Comparison of ENCODE assay signal across 8 mouse cellular contexts in the genomic region with DNA sequence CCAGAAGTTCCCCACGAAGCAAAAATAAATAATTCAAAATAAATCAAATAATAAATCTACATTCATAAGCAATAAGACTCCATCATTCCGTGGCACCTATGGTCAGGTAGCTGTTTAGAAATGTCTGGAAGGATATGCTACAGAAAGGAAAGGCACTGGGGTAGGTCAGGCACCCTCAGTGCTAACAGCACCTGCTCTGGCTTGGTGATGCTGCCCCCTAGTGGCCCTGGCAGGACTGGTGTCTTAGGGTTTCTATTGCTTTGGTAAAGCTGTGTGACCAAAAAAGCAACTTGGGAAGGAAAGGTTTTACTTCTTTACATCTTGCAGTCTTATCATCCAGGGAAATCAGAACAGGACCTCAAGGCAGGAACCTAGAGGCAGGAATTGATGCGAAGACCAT. TPM values are rescaled to one million over a fixed set of nuclear protein-coding genes. Genes with fewer than 3 reads are reported as not detected.
A peak's percentile ranks its signal among the peaks of the same experiment; 100 is the strongest.
DNase-seq lines count a peak whose midpoint lies in the region; ATAC-seq and TF ChIP-seq lines count a peak whose summit lies in the region.

No protein-coding gene starts in this region.

- peak; percentile 81 for ATAC-seq in G1E (ENCODE audit: extremely low read depth, insufficient number of reproducible peaks, low FRiP score, poor library complexity, severe bottlenecking)
- ATAC-seq in forebrain, embryonic 13.5 days: peak; percentile 77; the same call in 1 of the 2 replicates
- peak; percentile 75; the same call in 1 of the 2 replicates for ATAC-seq in lung, embryonic 14.5 days (ENCODE audit: insufficient read depth)

- H3K36me3 ChIP-seq in G1E (replicated peaks): no peaks in the 10 kb centered on the region
- H3K36me3 ChIP-seq in forebrain, embryonic 13.5 days (ENCODE audit: poor library complexity, severe bottlenecking): no peaks in the 10 kb centered on the region
- no peaks in the 10 kb centered on the region for H3K36me3 ChIP-seq in lung, embryonic 14.5 days (ENCODE audit: insufficient read depth)

- no peaks in the 10 kb centered on the region for H3K4me1 ChIP-seq in G1E (ENCODE audit: insufficient read depth, low read depth, low read length)
- no peaks in the 10 kb centered on the region for H3K4me1 ChIP-seq in forebrain, embryonic 13.5 days
- H3K4me1 ChIP-seq in lung, embryonic 14.5 days (ENCODE audit: insufficient read depth): no peaks in the 10 kb centered on the region

- H3K27ac ChIP-seq in forebrain, embryonic 13.5 days: no peak overlapping the region
- no peak overlapping the region for H3K27ac ChIP-seq in lung, embryonic 14.5 days (ENCODE audit: low read depth)

- 0 out of 2 replicates have a peak, but pooled peaks cover 2% of the 10 kb centered on the region for H3K9me3 ChIP-seq in G1E (replicated peaks)
- 0 out of 2 replicates have a peak, but pooled peaks cover 5% of the 10 kb centered on the region for H3K9me3 ChIP-seq in forebrain, embryonic 13.5 days (replicated peaks)
- H3K9me3 ChIP-seq in lung, embryonic 14.5 days (ENCODE audit: low read depth, low read length): no peaks in the 10 kb centered on the region

- WGBS in forebrain, embryonic 13.5 days: 17% methylated on average over 3 of the region's 3 CpGs
- WGBS in lung, embryonic 14.5 days: 21% methylated on average over 3 of the region's 3 CpGs

- peak; percentile 98 for TF ChIP-seq CTCF in G1E (IDR thresholded peaks at IDR 0.05; ENCODE audit: low read depth, low read length)
- TF ChIP-seq CTCF in lung, embryonic 14.5 days (IDR thresholded peaks at IDR 0.05; ENCODE audit: low read depth): peak; percentile 98

- DNase-seq in G1E (ENCODE audit: low spot score): peak; percentile 88
- DNase-seq in c-Kit-negative CD71-positive TER-119-positive erythroid progenitor cells, embryonic 14.5 days (ENCODE audit: low read depth, low spot score): peak; percentile 57
- peak; percentile 90 to 95 for DNase-seq in heart, postnatal 14 days
- DNase-seq in layer of hippocampus, adult 18-20 months (ENCODE audit: low spot score in 2 of 2): peak; percentile 66 to 92
- peak; percentile 92 for DNase-seq in lung, embryonic 14.5 days
- peak; percentile 84 for DNase-seq in retina, postnatal 1 day
- DNase-seq in thymus, postnatal 4 days: peak; percentile 98

- no peak overlapping the region for H3K4me3 ChIP-seq in G1E (ENCODE audit: low read depth, low read length)
- H3K4me3 ChIP-seq in forebrain, embryonic 13.5 days: no peak overlapping the region
- no peak overlapping the region for H3K4me3 ChIP-seq in lung, embryonic 14.5 days (ENCODE audit: low read depth, low read length)

- H3K9ac ChIP-seq in forebrain, embryonic 13.5 days: no peak overlapping the region
- H3K9ac ChIP-seq in lung, embryonic 14.5 days: no peak overlapping the region

- intact Hi-C loops in heart, postnatal 14 days (cut with DNase I): loop anchor here (1.0 to 2.0 kb wide), 3 partner anchors 27 to 97 kb away; no protein-coding TSS in a partner anchor

- no peak overlapping the region for H3K4me2 ChIP-seq in forebrain, embryonic 13.5 days
- no peak overlapping the region for H3K4me2 ChIP-seq in lung, embryonic 14.5 days

- H3K27me3 ChIP-seq in G1E (ENCODE audit: insufficient read depth, low read length): peaks cover 20% of the 10 kb centered on the region
- peaks cover 3% of the 10 kb centered on the region; the same call in 1 of the 2 replicates for H3K27me3 ChIP-seq in forebrain, embryonic 13.5 days
- H3K27me3 ChIP-seq in lung, embryonic 14.5 days (ENCODE audit: insufficient read depth, low read length): no peaks in the 10 kb centered on the region

RNA-seq across cellular contexts. Expression of gene Cdca4, which starts 14.6 kb away (rescaled TPM):
- total RNA-seq in G1E (2014; fragmentation: Nextera tagmentation) (131 and 140 TPM in 2 replicates), G1E (2017) (120 and 124 TPM in 2 replicates)
- 51.2 and 56.8 TPM in 2 replicates for polyA plus RNA-seq in G1E (2012)
- 123 and 134 TPM in 2 replicates for polyA plus RNA-seq in forebrain, embryonic 13.5 days (2015; fragmentation: Nextera tagmentation; extraction: Ambion mirVana)
- total RNA-seq in heart, postnatal 14 days (2021): 10 to 100 TPM in 1 of 2 experiments, 1 to 10 TPM in 1; 7.8 to 12.1 TPM
- total RNA-seq in layer of hippocampus, adult 18-20 months (2021): 10 to 100 TPM in 1 of 2 experiments, 1 to 10 TPM in 1; 7.4 to 10.0 TPM
- polyA plus RNA-seq in lung, embryonic 14.5 days (2014; fragmentation: Nextera tagmentation; extraction: Ambion mirVana): 140 and 153 TPM in 2 replicates

RNA-seq across cellular contexts. Expression of gene Gpr132, which starts 24.2 kb away (rescaled TPM):
- total RNA-seq in G1E (2014; fragmentation: Nextera tagmentation): not detected in 2 replicates
- total RNA-seq in G1E (2017): 0.11 TPM in 1 of 2 replicates, not detected in the other
- polyA plus RNA-seq in G1E (2012): 0.08 and 0.14 TPM in 2 replicates
- polyA plus RNA-seq in forebrain, embryonic 13.5 days (2015; fragmentation: Nextera tagmentation; extraction: Ambion mirVana): not detected in 2 replicates
- 1 to 10 TPM in 1 of 2 experiments, under 1 TPM in 1; 0.22 to 2.0 TPM for total RNA-seq in heart, postnatal 14 days (2021)
- total RNA-seq in layer of hippocampus, adult 18-20 months (2021): not detected
- polyA plus RNA-seq in lung, embryonic 14.5 days (2014; fragmentation: Nextera tagmentation; extraction: Ambion mirVana): 0.12 TPM in 1 of 2 replicates, not detected in the other

RNA-seq across cellular contexts. Expression of gene Clba1, which starts 35.1 kb away (rescaled TPM):
- total RNA-seq in G1E (2014; fragmentation: Nextera tagmentation) (0.49 and 0.83 TPM in 2 replicates), G1E (2017) (1.5 and 2.8 TPM in 2 replicates)
- polyA plus RNA-seq in G1E (2012): 5.3 and 7.5 TPM in 2 replicates
- polyA plus RNA-seq in forebrain, embryonic 13.5 days (2015; fragmentation: Nextera tagmentation; extraction: Ambion mirVana): 12.6 and 15.2 TPM in 2 replicates
- total RNA-seq in heart, postnatal 14 days (2021): 1 to 10 TPM; 1.9 to 2.2 TPM
- 10 to 100 TPM; 11.4 to 14.2 TPM for total RNA-seq in layer of hippocampus, adult 18-20 months (2021)
- 4.3 and 5.1 TPM in 2 replicates for polyA plus RNA-seq in lung, embryonic 14.5 days (2014; fragmentation: Nextera tagmentation; extraction: Ambion mirVana)

RNA-seq across cellular contexts. Expression of gene Ahnak2, which starts 41.3 kb away (rescaled TPM):
- total RNA-seq in G1E (2014; fragmentation: Nextera tagmentation): not detected in 2 replicates
- total RNA-seq in G1E (2017): 0.17 and 0.22 TPM in 2 replicates
- polyA plus RNA-seq in G1E (2012): 0.02 TPM in 2 replicates
- polyA plus RNA-seq in forebrain, embryonic 13.5 days (2015; fragmentation: Nextera tagmentation; extraction: Ambion mirVana): 0.25 and 0.35 TPM in 2 replicates
- 10 to 100 TPM; 14.5 to 19.5 TPM for total RNA-seq in heart, postnatal 14 days (2021)
- 1 to 10 TPM; 3.4 to 3.8 TPM for total RNA-seq in layer of hippocampus, adult 18-20 months (2021)
- 0.61 and 0.64 TPM in 2 replicates for polyA plus RNA-seq in lung, embryonic 14.5 days (2014; fragmentation: Nextera tagmentation; extraction: Ambion mirVana)

Comparison
In these comparisons a context has a peak if more than half of its experiments do, and no peak if none do; other contexts are left out.
1. RNA of gene Cdca4, which starts 14.6 kb away (total RNA-seq): 120 to 140 TPM in G1E; 7.8 to 12.1 TPM in heart, postnatal 14 days and 7.4 to 10.0 TPM in layer of hippocampus, adult 18-20 months; every median in the first group is over 4 times any median in the second.
2. Peak in every context shown above with its lines, with median percentiles within 50 percentile points of each other: ATAC-seq and DNase-seq.